Mouse (Mus musculus) liver, embryonic 13.5 days (tissue): ENCODE results near the gene Eed. TPM values are rescaled to one million over a fixed set of nuclear protein-coding genes. Genes with fewer than 3 reads are reported as not detected.
A peak's percentile ranks its signal among the peaks of the same experiment; 100 is the strongest.

ENCODE experiments used
- ATAC-seq: fragments of 200-750 bp; cut with Nextera tagmentation; 2 replicates; pipeline ENCODE4 v1.8.0; 2017; ENCODE audit warnings: low read depth, mild to moderate bottlenecking, moderate number of reproducible peaks, moderate library complexity
- DNase-seq: peaks from one replicate; pipeline ENCODE4 v3.0.0; 2022
- H3K27ac ChIP-seq: fragments of 300-500 bp; sonication (generic); 2 replicates; pipeline ENCODE4 v1.5.1; 2015; ENCODE audit warnings: moderate library complexity, mild to moderate bottlenecking, inconsistent platforms
- H3K27me3 ChIP-seq: fragments of 300-500 bp; sonication (generic); 2 replicates; pipeline ENCODE4 v1.6.1; 2015; ENCODE audit warnings: mild to moderate bottlenecking, inconsistent platforms
- H3K36me3 ChIP-seq: fragments of 300-500 bp; sonication (generic); 2 replicates; pipeline ENCODE4 v1.6.1; 2015; ENCODE audit warnings: mild to moderate bottlenecking, inconsistent platforms
- H3K4me1 ChIP-seq: fragments of 300-500 bp; sonication (generic); replicated peaks from 2 replicates; pipeline ENCODE4 v1.6.1; 2015; ENCODE audit warnings: inconsistent platforms
- H3K4me2 ChIP-seq: fragments of 300-500 bp; sonication (generic); 2 replicates; pipeline ENCODE4 v1.6.1; 2015; ENCODE audit warnings: inconsistent platforms, mild to moderate bottlenecking, moderate library complexity
- H3K4me3 ChIP-seq: fragments of 300-500 bp; sonication (generic); replicated peaks from 2 replicates; pipeline ENCODE4 v1.5.1; 2015; ENCODE audit warnings: mild to moderate bottlenecking, inconsistent platforms
- H3K9ac ChIP-seq: fragments of 300-500 bp; sonication (generic); 2 replicates; pipeline ENCODE4 v1.6.1; 2015; ENCODE audit warnings: mild to moderate bottlenecking, inconsistent platforms
- H3K9me3 ChIP-seq: fragments of 300-500 bp; sonication (generic); replicated peaks from 2 replicates; pipeline ENCODE4 v1.6.1; 2016; ENCODE audit warnings: inconsistent platforms
- WGBS: fragments of 180-500 bp; shearing (Covaris S2); methylation state at CpG from one replicate; pipeline ENCODE4 v1.1.7; 2015; ENCODE audit not compliant: insufficient replicate concordance; 5-methylcytosine and 5-hydroxymethylcytosine counted together
- polyA plus RNA-seq: library from polyadenylated mRNA; unstranded; fragments of >200 nt; fragmentation: Nextera tagmentation; extraction: Ambion mirVana; gene quantifications from 2 replicates; pipeline ENCODE4 v1.2.1, GENCODE M21; 2015

The Eed gene
- polyA plus RNA-seq, 1 experiment from 2014 or later, result 45.1 TPM

DNA sequence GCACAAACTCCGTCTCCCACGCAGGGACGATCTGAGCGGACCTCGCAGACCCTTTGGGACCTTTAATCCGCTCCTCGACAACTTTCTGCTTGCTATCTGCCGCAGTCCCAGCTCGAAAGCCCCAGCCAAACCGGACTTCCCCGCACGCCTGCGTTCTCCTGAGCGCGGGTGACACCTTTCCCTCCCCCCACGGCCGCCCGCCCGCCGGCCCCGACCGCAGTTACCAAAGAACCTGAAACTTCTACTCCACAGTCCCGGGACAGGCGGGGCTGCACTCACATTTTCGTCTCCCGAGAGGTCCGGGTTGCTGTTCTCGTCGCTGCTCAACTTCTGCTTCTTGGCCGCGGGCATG is 674 bp downstream of the Eed start:
- Histone ChIP-seq H3K9me3 (no peaks in the 10 kb centered on the region), H3K36me3 (peaks cover 22% of the 10 kb centered on the region), H3K4me2 (peak overlapping the region; percentile 93), H3K9ac (peak overlapping the region; percentile 96), H3K4me3 (peak overlapping the region; percentile 93), H3K4me1 (peaks cover 35% of the 10 kb centered on the region), H3K27me3 (no peaks in the 10 kb centered on the region), H3K27ac (peak overlapping the region; percentile 99)
- ATAC-seq (peak; percentile 47), DNase-seq (no peak)
- WGBS, result under 1% methylated on average over 31 of the region's 31 CpGs

DNA sequence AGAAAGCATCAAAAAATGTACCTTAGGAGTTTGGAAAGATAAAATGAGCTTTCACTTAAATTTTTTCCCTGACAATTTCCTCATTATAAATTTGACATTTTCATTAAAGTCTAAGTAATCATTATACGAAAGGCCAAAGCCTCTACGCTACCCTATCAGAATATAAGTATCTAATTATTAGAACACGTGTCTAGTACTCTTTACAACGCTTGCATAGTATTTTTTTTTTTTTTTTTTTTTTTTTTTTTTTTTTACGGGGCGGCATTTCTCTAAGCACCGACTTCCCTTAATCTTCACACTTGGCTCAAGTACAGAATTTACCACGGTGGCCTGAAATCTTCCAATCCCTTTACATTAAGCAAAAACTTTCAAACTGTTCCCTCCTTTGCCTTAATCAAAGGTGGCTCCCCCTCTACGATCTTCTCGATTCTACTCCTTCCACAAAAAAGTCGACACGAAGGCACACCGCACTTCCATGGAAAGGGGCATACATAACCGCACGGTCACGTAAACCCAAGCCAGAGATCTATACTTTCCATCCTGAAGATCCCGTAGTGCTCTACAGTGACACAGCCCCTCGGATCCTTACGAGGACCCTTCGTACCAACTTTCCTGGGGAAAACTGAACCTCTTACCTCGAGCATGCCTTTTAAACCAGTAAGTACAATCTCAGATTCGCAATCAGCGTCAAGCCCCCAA is 1.2 kb downstream of the Eed start:
- peak; percentile 15 for DNase-seq
- peak overlapping the region; percentile 99 for H3K27ac ChIP-seq
- peaks cover 25% of the 10 kb centered on the region for H3K36me3 ChIP-seq
- 0 out of 2 replicates have a peak, but pooled peaks have one; percentile 2 for ATAC-seq
- peak overlapping the region; percentile 93 for H3K4me3 ChIP-seq
- peaks cover 35% of the 10 kb centered on the region for H3K4me1 ChIP-seq
- H3K27me3 ChIP-seq, result no peaks in the 10 kb centered on the region
- H3K9ac ChIP-seq, result peak overlapping the region; percentile 96
- WGBS, result 6% methylated on average over 23 of the region's 23 CpGs
- H3K9me3 ChIP-seq, result no peaks in the 10 kb centered on the region
- H3K4me2 ChIP-seq, result peak overlapping the region; percentile 93

DNA sequence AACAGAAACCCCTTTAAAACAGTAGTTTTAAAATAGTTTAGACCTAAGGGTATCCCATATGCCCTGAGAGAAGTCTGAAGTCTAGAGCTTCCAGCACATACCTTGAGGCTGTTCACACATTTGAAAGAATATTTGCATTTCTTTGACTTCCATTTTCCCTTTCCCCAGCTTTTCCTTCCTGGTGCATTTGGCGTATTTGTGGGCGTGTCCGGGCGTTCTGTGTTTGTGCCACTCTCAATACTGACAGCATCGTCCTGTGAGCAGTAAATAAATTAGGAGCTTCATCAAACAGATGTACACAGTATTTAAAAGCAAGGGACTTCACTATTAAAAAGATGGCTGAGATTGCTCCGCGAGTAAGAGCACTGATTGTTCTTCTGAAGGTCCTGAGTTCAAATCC is 4.0 kb downstream of the Eed start:
- Histone ChIP-seq H3K4me3 (no peak overlapping the region), H3K9ac (no peak overlapping the region), H3K4me2 (no peak overlapping the region), H3K9me3 (no peaks in the 10 kb centered on the region), H3K36me3 (peaks cover 51% of the 10 kb centered on the region), H3K4me1 (peaks cover 27% of the 10 kb centered on the region), H3K27me3 (no peaks in the 10 kb centered on the region), H3K27ac (no peak overlapping the region)
- ATAC-seq (no peak), DNase-seq (no peak)
- 90% methylated on average over 7 of the region's 7 CpGs for WGBS

DNA sequence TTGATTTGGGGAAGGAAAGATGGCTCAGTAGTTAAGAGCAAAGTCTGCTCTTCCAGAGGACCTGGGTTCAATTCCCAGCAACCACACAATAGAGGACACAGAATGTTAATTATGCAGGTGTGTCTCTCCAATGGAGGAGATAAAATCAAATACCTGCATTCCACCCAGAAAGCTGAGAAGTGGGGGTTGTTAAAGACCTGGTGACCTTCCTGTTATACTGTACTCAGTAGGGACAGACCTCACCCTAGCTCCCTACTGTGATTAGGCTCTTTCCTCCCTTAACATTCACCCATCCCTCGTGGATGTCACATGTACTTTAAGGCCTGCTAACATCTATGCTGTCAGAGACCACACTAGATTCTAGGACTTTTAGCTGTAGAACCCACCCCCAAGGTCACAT is 5.2 kb downstream of the Eed start:
- peaks cover 60% of the 10 kb centered on the region for H3K36me3 ChIP-seq
- H3K9me3 ChIP-seq, result no peaks in the 10 kb centered on the region
- no peak overlapping the region for H3K9ac ChIP-seq
- DNase-seq, result no peak
- H3K4me3 ChIP-seq, result no peak overlapping the region
- H3K27me3 ChIP-seq, result no peaks in the 10 kb centered on the region
- H3K4me1 ChIP-seq, result peaks cover 22% of the 10 kb centered on the region
- no peak overlapping the region for H3K27ac ChIP-seq
- 88% methylated on average over 1 of the region's 1 CpGs for WGBS
- H3K4me2 ChIP-seq, result no peak overlapping the region
- no peak for ATAC-seq

DNA sequence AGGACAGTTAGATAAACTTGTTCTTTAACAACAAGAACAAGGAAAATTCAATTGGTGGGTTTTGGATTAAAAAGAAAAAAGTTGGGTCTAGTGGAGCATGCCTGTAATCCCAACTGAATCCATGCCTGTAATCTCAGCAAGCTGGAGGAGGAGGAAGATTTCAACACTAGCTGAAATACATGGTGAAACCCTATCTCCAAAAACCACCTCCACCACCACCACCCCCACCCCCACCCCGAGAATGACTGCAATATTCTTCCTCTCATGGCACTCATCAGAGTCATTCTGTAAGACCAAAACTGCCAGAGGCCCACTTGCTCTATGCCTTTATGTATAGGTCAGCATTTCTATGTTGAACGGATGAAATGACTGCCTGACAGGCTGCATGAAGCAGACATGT is 13.5 kb downstream of the Eed start:
- peaks cover 87% of the 10 kb centered on the region for H3K36me3 ChIP-seq
- no peak overlapping the region for H3K9ac ChIP-seq
- no peaks in the 10 kb centered on the region for H3K9me3 ChIP-seq
- H3K27ac ChIP-seq, result no peak overlapping the region
- H3K4me2 ChIP-seq, result no peak overlapping the region
- ATAC-seq (no peak), DNase-seq (no peak)
- no peaks in the 10 kb centered on the region for H3K27me3 ChIP-seq
- peaks cover 17% of the 10 kb centered on the region for H3K4me1 ChIP-seq
- 44% methylated on average over 2 of the region's 2 CpGs for WGBS
- no peak overlapping the region for H3K4me3 ChIP-seq

DNA sequence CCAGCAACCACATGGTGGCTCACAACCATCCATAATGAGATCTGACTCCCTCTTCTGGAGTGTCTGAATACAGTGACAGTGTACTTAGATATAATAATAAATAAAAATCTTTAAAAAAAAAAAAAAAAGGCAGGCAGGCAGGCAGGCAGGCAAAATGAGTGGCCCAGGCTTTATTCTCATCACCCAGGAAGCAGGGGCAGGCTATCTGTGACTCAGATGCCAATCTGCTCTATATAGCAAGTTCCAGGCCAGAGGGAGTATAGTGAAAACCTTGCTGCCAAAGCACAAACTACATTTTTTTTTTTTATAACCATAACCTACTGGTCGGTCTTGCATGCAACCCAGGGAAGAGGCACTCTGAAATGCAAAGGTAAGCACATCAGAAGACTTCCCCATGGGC is 14.0 kb downstream of the Eed start:
- H3K36me3 ChIP-seq, result peaks cover 87% of the 10 kb centered on the region
- no peaks in the 10 kb centered on the region for H3K9me3 ChIP-seq
- H3K4me1 ChIP-seq, result peaks cover 18% of the 10 kb centered on the region
- no peak overlapping the region for H3K4me2 ChIP-seq
- no peak for DNase-seq
- H3K27ac ChIP-seq, result no peak overlapping the region
- H3K27me3 ChIP-seq, result no peaks in the 10 kb centered on the region
- no peak overlapping the region for H3K4me3 ChIP-seq
- ATAC-seq, result no peak
- H3K9ac ChIP-seq, result no peak overlapping the region
- 79% methylated on average over 1 of the region's 1 CpGs for WGBS

DNA sequence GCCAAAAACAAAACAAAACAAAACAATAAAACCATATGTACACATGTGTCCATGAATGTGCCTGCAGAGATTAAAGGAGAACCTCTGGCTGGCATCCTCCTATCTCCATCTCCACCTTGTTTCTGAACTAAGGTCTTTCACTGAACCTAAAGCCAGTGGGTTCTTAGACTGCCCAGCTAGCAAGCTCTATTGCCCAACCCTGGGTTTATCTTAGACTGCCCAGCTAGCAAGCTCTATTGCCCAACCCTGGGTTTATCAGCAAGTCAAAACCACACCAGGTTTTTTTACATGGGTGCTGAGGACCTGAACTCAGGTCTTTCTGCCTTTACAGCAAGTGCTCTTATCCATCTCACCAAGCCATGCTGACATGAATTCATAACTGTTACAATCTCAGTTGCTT is 17.6 kb downstream of the Eed start:
- Histone ChIP-seq H3K27ac (no peak overlapping the region), H3K4me2 (no peak overlapping the region), H3K4me1 (peaks cover 18% of the 10 kb centered on the region), H3K9ac (no peak overlapping the region), H3K36me3 (peaks cover 82% of the 10 kb centered on the region), H3K27me3 (no peaks in the 10 kb centered on the region), H3K4me3 (no peak overlapping the region), H3K9me3 (no peaks in the 10 kb centered on the region)
- no peak for DNase-seq
- ATAC-seq, result peak; percentile 96

DNA sequence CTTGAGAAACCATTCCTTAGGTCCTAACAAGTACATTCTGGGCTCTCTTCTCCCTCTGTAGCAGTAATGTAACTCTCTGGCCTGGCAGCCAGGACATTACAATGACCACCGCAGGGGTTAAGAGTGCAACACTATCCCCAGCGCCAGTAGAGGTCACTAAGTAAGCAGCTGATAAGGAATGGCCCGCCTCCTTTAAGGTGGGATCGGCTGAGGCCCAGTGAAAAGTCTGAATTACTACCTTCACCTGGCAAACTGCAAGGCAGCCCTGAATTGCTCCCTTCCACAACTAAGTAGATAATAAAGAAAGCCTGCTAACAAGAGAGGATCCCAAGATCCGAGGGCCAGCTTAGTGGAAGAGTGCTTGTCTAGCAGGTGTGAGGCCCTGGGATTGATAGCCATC is 23.5 kb downstream of the Eed start:
- Histone ChIP-seq H3K4me2 (no peak overlapping the region), H3K9me3 (no peaks in the 10 kb centered on the region), H3K4me3 (no peak overlapping the region), H3K36me3 (peaks cover 74% of the 10 kb centered on the region), H3K4me1 (peaks cover 9% of the 10 kb centered on the region; the same call in 1 of the 2 replicates), H3K9ac (no peak overlapping the region), H3K27ac (no peak overlapping the region), H3K27me3 (no peaks in the 10 kb centered on the region)
- WGBS, result 44% methylated on average over 5 of the region's 5 CpGs
- DNase-seq (no peak), ATAC-seq (peak; percentile 50; the same call in 1 of the 2 replicates)

DNA sequence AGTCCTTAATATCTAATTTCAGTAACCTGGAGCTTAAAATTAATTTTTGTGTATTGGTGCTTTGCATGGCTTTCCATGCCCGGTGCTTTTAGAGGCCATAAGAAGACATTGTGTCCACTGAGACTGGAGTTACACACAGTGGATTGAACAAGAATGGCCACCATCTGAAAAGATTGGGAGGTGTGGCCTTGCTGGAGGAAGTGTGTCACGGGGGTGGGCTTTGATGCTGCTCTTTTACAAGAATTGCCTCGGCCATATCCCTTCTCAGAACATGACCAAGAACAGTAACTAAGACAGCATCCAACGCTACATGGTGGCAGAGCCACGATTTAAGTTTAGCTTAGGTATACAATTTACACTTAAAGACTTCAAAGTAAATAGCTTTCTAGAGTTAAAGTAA is 26.5 kb downstream of the Eed start:
- 75% methylated on average over 5 of the region's 5 CpGs for WGBS
- ATAC-seq (no peak), DNase-seq (no peak)
- H3K27me3 ChIP-seq, result no peaks in the 10 kb centered on the region
- peaks cover 49% of the 10 kb centered on the region for H3K36me3 ChIP-seq
- no peak overlapping the region for H3K9ac ChIP-seq
- no peak overlapping the region for H3K27ac ChIP-seq
- H3K4me2 ChIP-seq, result no peak overlapping the region
- H3K9me3 ChIP-seq, result no peaks in the 10 kb centered on the region
- H3K4me1 ChIP-seq, result 0 out of 2 replicates have a peak, but pooled peaks cover 11% of the 10 kb centered on the region
- H3K4me3 ChIP-seq, result no peak overlapping the region

DNA sequence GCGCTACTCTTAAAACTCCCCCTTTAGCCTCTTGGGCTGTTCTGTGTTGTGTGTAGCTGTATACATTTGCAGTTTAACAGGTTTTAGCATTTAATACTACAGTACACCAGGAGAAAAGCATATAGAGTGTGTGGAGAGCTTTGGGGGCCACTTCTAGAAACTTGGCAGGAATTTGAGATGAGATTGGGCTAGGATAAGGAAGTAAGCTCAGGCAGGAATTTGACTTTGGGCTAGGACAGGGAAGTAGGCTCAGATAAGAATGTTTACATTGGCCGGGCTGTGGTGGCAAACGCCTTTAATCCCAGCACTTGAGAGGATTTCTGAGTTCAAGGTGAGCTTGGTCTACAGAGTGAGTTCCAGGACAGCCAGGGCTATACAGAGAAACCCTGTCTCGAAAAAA is 31.4 kb downstream of the Eed start:
- 0 out of 2 replicates have a peak, but pooled peaks cover 3% of the 10 kb centered on the region for H3K4me1 ChIP-seq
- no peak for DNase-seq
- no peaks in the 10 kb centered on the region for H3K9me3 ChIP-seq
- H3K27ac ChIP-seq, result no peak overlapping the region
- H3K36me3 ChIP-seq, result peaks cover 10% of the 10 kb centered on the region; the same call in 1 of the 2 replicates
- H3K27me3 ChIP-seq, result no peaks in the 10 kb centered on the region
- 42% methylated on average over 4 of the region's 4 CpGs for whole genome bisulfite sequencing
- no peak overlapping the region for H3K4me2 ChIP-seq
- no peak overlapping the region for H3K9ac ChIP-seq
- H3K4me3 ChIP-seq, result no peak overlapping the region
- no peak for ATAC-seq

DNA sequence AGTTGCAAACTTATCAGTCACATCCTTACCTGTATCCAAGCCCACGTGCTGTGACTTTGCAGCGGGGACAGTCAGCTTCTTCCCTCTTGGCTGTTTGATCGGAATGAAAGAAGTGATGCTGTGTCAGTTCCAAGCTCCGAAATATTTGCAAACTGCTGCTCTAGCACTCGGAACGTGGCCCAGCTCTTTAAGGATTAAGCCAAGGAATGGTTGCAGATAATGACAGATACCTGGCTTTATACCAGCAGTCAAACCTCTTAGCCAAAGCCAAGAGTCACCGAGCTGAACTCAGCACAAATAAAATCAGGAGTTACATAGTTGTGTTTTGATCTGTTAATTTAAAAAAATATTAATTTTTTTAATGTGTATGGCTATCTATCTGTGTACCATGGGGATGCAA is 32.8 kb downstream of the Eed start:
- WGBS, result 74% methylated on average over 7 of the region's 7 CpGs
- ATAC-seq, result no peak
- Histone ChIP-seq H3K27me3 (no peaks in the 10 kb centered on the region), H3K36me3 (no peaks in the 10 kb centered on the region), H3K9me3 (no peaks in the 10 kb centered on the region), H3K27ac (no peak overlapping the region), H3K4me1 (0 out of 2 replicates have a peak, but pooled peaks cover 3% of the 10 kb centered on the region), H3K4me3 (no peak overlapping the region), H3K4me2 (no peak overlapping the region), H3K9ac (no peak overlapping the region)
- DNase-seq, result no peak
